Mouse (Mus musculus) ovary, postnatal 14 days (tissue): ENCODE measurements around the gene Ccdc85c.

ENCODE experiments used
- DNase-seq: peaks from one replicate; pipeline ENCODE4 v3.0.0; 2022; ENCODE audit warnings: low spot score

The Ccdc85c gene

GRCm38 (mm10) chr12:108267653-108268052 lies 7.6 kb downstream of the Ccdc85c start:
- DNase-seq, result no peak

- no peak for DNase-seq
These were observed 9.2 kb downstream of the Ccdc85c start for GRCm38 (mm10) chr12:108265831-108266619.

GRCm38 (mm10) chr12:108264918-108265317 lies 10.3 kb downstream of the Ccdc85c start:
- DNase-seq, result no peak

- no peak for DNase-seq
These were observed 14.3 kb downstream of the Ccdc85c start for GRCm38 (mm10) chr12:108260950-108261349.

- DNase-seq, result no peak
These were observed 15.7 kb downstream of the Ccdc85c start for GRCm38 (mm10) chr12:108259322-108260049.

GRCm38 (mm10) chr12:108256734-108257133 lies 18.5 kb downstream of the Ccdc85c start:
- no peak for DNase-seq

GRCm38 (mm10) chr12:108255960-108256359 lies 19.3 kb downstream of the Ccdc85c start:
- no peak for DNase-seq

GRCm38 (mm10) chr12:108255511-108255919 lies 19.7 kb downstream of the Ccdc85c start:
- DNase-seq, result no peak

- no peak for DNase-seq
These were observed 22.2 kb downstream of the Ccdc85c start for GRCm38 (mm10) chr12:108253042-108253441.

GRCm38 (mm10) chr12:108251825-108252542 lies 23.2 kb downstream of the Ccdc85c start:
- no peak for DNase-seq

- no peak for DNase-seq
These were observed 24.0 kb downstream of the Ccdc85c start for GRCm38 (mm10) chr12:108251034-108251792.

- peak; percentile 61 for DNase-seq
These were observed 25.7 kb downstream of the Ccdc85c start for GRCm38 (mm10) chr12:108249522-108249921.

GRCm38 (mm10) chr12:108249019-108249418 lies 26.2 kb downstream of the Ccdc85c start:
- no peak for DNase-seq

GRCm38 (mm10) chr12:108246759-108247500 lies 28.3 kb downstream of the Ccdc85c start:
- no peak for DNase-seq

GRCm38 (mm10) chr12:108245579-108245978 lies 29.6 kb downstream of the Ccdc85c start:
- DNase-seq, result no peak

- peak; percentile 56 for DNase-seq
These were observed 30.4 kb downstream of the Ccdc85c start for GRCm38 (mm10) chr12:108244778-108245177.

GRCm38 (mm10) chr12:108242243-108242745 lies 32.9 kb downstream of the Ccdc85c start:
- DNase-seq, result no peak

GRCm38 (mm10) chr12:108241626-108242025 lies 33.6 kb downstream of the Ccdc85c start:
- DNase-seq, result no peak

GRCm38 (mm10) chr12:108240953-108241588 lies 34.2 kb downstream of the Ccdc85c start:
- DNase-seq, result no peak

- DNase-seq, result no peak
These were observed 34.8 kb downstream of the Ccdc85c start for GRCm38 (mm10) chr12:108240401-108240890.
